Mouse (Mus musculus) heart, adult 9 months (tissue): ENCODE measurements around the gene Gm10073.

Experiments used
- DNase-seq, 2 experiments: peaks; one replicate each; pipeline ENCODE4 v3.0.0; 2022; ENCODE audit warnings: low spot score in 2 of 2

Gm10073 gene

GRCm38 (mm10) chr8:106556068-106556645 is 17.1 kb downstream of the Gm10073 start:
- no peak for DNase-seq

- no peak for DNase-seq
These were observed 19.2 kb downstream of the Gm10073 start for GRCm38 (mm10) chr8:106554011-106554410.

GRCm38 (mm10) chr8:106550906-106551305 is 22.4 kb downstream of the Gm10073 start:
- DNase-seq = no peak

- no peak for DNase-seq
These were observed 24.8 kb downstream of the Gm10073 start for GRCm38 (mm10) chr8:106548366-106548936.

GRCm38 (mm10) chr8:106546746-106547145 is 26.5 kb downstream of the Gm10073 start:
- no peak for DNase-seq

- no peak for DNase-seq
These were observed 28.1 kb downstream of the Gm10073 start for GRCm38 (mm10) chr8:106545149-106545548.

- no peak for DNase-seq
These were observed 30.2 kb downstream of the Gm10073 start for GRCm38 (mm10) chr8:106543043-106543442.

- DNase-seq = no peak
These were observed 32.3 kb downstream of the Gm10073 start for GRCm38 (mm10) chr8:106541002-106541401.

GRCm38 (mm10) chr8:106539193-106539592 is 34.1 kb downstream of the Gm10073 start:
- no peak for DNase-seq

- no peak for DNase-seq
These were observed 37.8 kb downstream of the Gm10073 start for GRCm38 (mm10) chr8:106535448-106535847.

GRCm38 (mm10) chr8:106534449-106534848 is 38.8 kb downstream of the Gm10073 start:
- DNase-seq = peak in 1 of 2 experiments; percentile 15

GRCm38 (mm10) chr8:106533709-106534108 is 39.6 kb downstream of the Gm10073 start:
- DNase-seq = no peak

GRCm38 (mm10) chr8:106530566-106530965 is 42.7 kb downstream of the Gm10073 start:
- DNase-seq = no peak

- DNase-seq = no peak
These were observed 43.3 kb downstream of the Gm10073 start for GRCm38 (mm10) chr8:106529885-106530482.

- DNase-seq = no peak
These were observed 44.5 kb downstream of the Gm10073 start for GRCm38 (mm10) chr8:106528596-106529249.

- no peak for DNase-seq
These were observed 45.8 kb downstream of the Gm10073 start for GRCm38 (mm10) chr8:106527241-106528036.

- DNase-seq = no peak
These were observed 46.5 kb downstream of the Gm10073 start for GRCm38 (mm10) chr8:106526725-106527124.
